ENCODE assay signal across 22 mouse cellular contexts in genomic region chr16:27449360-27449759, GRCm38 (mm10).
DNase-seq lines count a peak whose midpoint lies in the region; ATAC-seq and TF ChIP-seq lines count a peak whose summit lies in the region.
"Had no signal": no experiment of that assay in that cellular context is flagged by ENCODE, and none has a peak within 500 bp of the region (broad histone marks: within the 10 kb centered on the region; RNA-seq: fewer than 3 reads in every experiment).

No protein-coding gene starts in this region.

- H3K4me3 ChIP-seq in intestine, embryonic 15.5 days (replicated peaks) = no peak overlapping the region
- no peak overlapping the region for H3K4me3 ChIP-seq in intestine, embryonic 16.5 days (ENCODE audit: low read length)
- H3K4me3 ChIP-seq in intestine, postnatal 0 days (ENCODE audit: low read depth, low read length) = no peak overlapping the region

- no peak for TF ChIP-seq CTCF in intestine, postnatal 0 days (IDR thresholded peaks at IDR 0.05; ENCODE audit: low read depth)

- H3K27ac ChIP-seq in intestine, embryonic 15.5 days = no peak overlapping the region
- H3K27ac ChIP-seq in intestine, embryonic 16.5 days (ENCODE audit: low read length) = no peak overlapping the region
- H3K27ac ChIP-seq in intestine, postnatal 0 days (ENCODE audit: low read depth, low read length) = peak overlapping the region; percentile 31

- 93% methylated on average over 5 of the region's 5 CpGs for whole genome bisulfite sequencing in intestine, embryonic 15.5 days
- 89% methylated on average over 5 of the region's 5 CpGs for WGBS in intestine, embryonic 16.5 days
- WGBS in intestine, postnatal 0 days = 61% methylated on average over 5 of the region's 5 CpGs
- 58% methylated on average over 5 of the region's 5 CpGs for WGBS in large intestine, adult 2 months

- H3K4me1 ChIP-seq in intestine, embryonic 15.5 days (replicated peaks) = no peaks in the 10 kb centered on the region
- H3K4me1 ChIP-seq in intestine, embryonic 16.5 days (ENCODE audit: control insufficient read depth, insufficient read depth, low read length) = no peaks in the 10 kb centered on the region
- no peaks in the 10 kb centered on the region for H3K4me1 ChIP-seq in intestine, postnatal 0 days (replicated peaks; ENCODE audit: control insufficient read depth, insufficient read depth, low read length)

- peaks cover 4% of the 10 kb centered on the region; the same call in 1 of the 2 replicates for H3K36me3 ChIP-seq in intestine, embryonic 15.5 days
- H3K36me3 ChIP-seq in intestine, embryonic 16.5 days (ENCODE audit: control insufficient read depth, insufficient read depth, low read length) = 0 out of 2 replicates have a peak, but pooled peaks cover 2% of the 10 kb centered on the region
- peaks cover 19% of the 10 kb centered on the region; the same call in 1 of the 2 replicates for H3K36me3 ChIP-seq in intestine, postnatal 0 days (ENCODE audit: control insufficient read depth, insufficient read depth)

- no peak overlapping the region for H3K4me2 ChIP-seq in intestine, embryonic 15.5 days (replicated peaks)
- H3K4me2 ChIP-seq in intestine, embryonic 16.5 days (ENCODE audit: low read depth, low read length) = no peak overlapping the region
- no peak overlapping the region for H3K4me2 ChIP-seq in intestine, postnatal 0 days (replicated peaks; ENCODE audit: low read depth)

- peak; percentile 24 for DNase-seq in large intestine, adult 2 months (ENCODE audit: low read depth, low spot score)
- no peak for DNase-seq in left cerebral cortex, adult 9 months (ENCODE audit: low spot score in 2 of 2)
- no peak for DNase-seq in cerebellum, postnatal 4 days (ENCODE audit: low spot score in 2 of 2)
- no peak for DNase-seq in right cerebral cortex, postnatal 14 days
- DNase-seq in adrenal gland, adult 8-10 months = no peak
- DNase-seq: adrenal gland, adult 2 months; adrenal gland, postnatal 10 days; adrenal gland, postnatal 14 days; adrenal gland, postnatal 25 days; adrenal gland, postnatal 36 days; B cell, adult 2 months; cerebellum, adult 11 months; cerebellum, adult 11-12 months; cerebellum, adult 18-20 months had no signal

- H3K27me3 ChIP-seq in intestine, embryonic 15.5 days (replicated peaks) = no peaks in the 10 kb centered on the region
- H3K27me3 ChIP-seq in intestine, embryonic 16.5 days (replicated peaks; ENCODE audit: control insufficient read depth, insufficient read depth, low read length) = no peaks in the 10 kb centered on the region
- no peaks in the 10 kb centered on the region for H3K27me3 ChIP-seq in intestine, postnatal 0 days (replicated peaks; ENCODE audit: control insufficient read depth, insufficient read depth, low read length)
- H3K27me3 ChIP-seq: CH12.LX, Patski had no signal

- H3K9ac ChIP-seq in intestine, embryonic 15.5 days = no peak overlapping the region
- no peak overlapping the region for H3K9ac ChIP-seq in intestine, embryonic 16.5 days (ENCODE audit: low read depth, low read length)
- H3K9ac ChIP-seq in intestine, postnatal 0 days (ENCODE audit: low read depth, low read length) = no peak overlapping the region

- peak; percentile 31; the same call in 1 of the 2 replicates for ATAC-seq in intestine, embryonic 15.5 days
- ATAC-seq in intestine, embryonic 16.5 days = peak; percentile 71
- peak; percentile 89 for ATAC-seq in intestine, postnatal 0 days
- ATAC-seq: activated CD4-positive, CD25-positive, alpha-beta regulatory T cell, adult 4 months; CD4-positive, CD25-positive, alpha-beta regulatory T cell, adult 4 months; Patski had no signal

- H3K9me3 ChIP-seq in intestine, embryonic 15.5 days = no peaks in the 10 kb centered on the region
- no peaks in the 10 kb centered on the region for H3K9me3 ChIP-seq in intestine, embryonic 16.5 days (ENCODE audit: control insufficient read depth, low read length)
- H3K9me3 ChIP-seq in intestine, postnatal 0 days (ENCODE audit: control insufficient read depth) = no peaks in the 10 kb centered on the region
- H3K9me3 ChIP-seq: G1E had no signal

Comparison
In these comparisons a context has a peak if more than half of its experiments do, and no peak if none do; other contexts are left out.
1. ATAC-seq: peak in every context shown above with its lines; median percentile 89 in intestine, postnatal 0 days; 71 in intestine, embryonic 16.5 days; 31 in intestine, embryonic 15.5 days.